Mouse (Mus musculus): ENCODE data around the gene Sirt2. TPM values are rescaled to one million over a fixed set of nuclear protein-coding genes. Genes with fewer than 3 reads are reported as not detected.

Sirt2 gene
- polyA plus RNA-seq, 1 experiment = 100.0 TPM

DNA sequence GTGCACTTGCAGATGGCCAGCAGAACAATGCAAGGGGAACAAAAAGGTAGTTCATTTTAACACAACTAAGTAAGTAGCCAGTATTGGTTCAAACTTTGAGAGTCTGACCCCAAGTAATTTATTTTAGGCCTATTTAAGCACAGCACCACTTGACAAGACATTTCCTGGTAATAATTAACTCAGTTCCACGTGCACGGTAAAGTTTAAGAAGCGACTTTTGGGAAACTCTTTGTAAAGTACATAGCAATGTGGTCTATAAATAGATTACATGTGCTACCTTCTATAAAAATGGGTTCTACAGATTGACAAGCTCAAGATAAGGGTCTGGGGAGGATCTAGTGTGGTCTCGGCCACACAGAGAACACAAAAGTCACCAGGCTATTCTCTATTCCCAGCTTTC is 37.2 kb downstream of the Sirt2 start:
- Histone ChIP-seq H3K79me2 (ENCODE audit: control insufficient read depth, insufficient read depth) (no peaks in the 10 kb centered on the region), H3K4me2 (ENCODE audit: low read depth) (no peak overlapping the region), H3ac (ENCODE audit: control insufficient read depth, insufficient read length) (no peak overlapping the region), H3K27me3 (ENCODE audit: control insufficient read depth, insufficient read depth, insufficient read length) (no peaks in the 10 kb centered on the region), H3K4me3 (no peak overlapping the region), H3K36me3 (ENCODE audit: control insufficient read depth, insufficient read depth) (no peaks in the 10 kb centered on the region)
- no peak for TF ChIP-seq TCF3 (IDR thresholded peaks at IDR 0.05; ENCODE audit: insufficient read length, low read depth)

DNA sequence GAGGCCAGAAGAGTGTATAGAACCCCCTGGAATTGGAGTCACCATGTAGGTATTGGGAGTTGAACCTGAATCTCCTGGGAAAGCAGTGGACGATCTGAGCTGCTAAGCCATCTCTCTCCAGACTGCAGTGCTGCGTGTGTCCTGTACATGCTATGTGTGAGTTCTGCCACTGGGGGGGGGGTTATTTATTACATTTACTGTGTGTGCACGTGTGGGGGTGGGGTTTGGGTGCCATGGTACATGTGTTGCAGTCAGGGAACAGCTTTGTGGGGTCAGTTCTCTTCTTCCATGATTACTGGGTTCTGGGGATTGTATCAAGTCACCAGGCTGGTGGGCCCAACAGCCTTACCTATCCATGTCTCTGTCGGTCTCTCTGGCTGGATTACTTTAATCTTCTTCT is 40.3 kb downstream of the Sirt2 start:
- H3K36me3 ChIP-seq (ENCODE audit: control insufficient read depth, insufficient read depth) = peaks cover 2% of the 10 kb centered on the region
- H3K4me3 ChIP-seq = no peak overlapping the region
- TF ChIP-seq E2F4 (IDR thresholded peaks at IDR 0.05; ENCODE audit: insufficient read depth) (no peak), POLR2AphosphoS2 (IDR thresholded peaks at IDR 0.05; ENCODE audit: insufficient read length, low read depth) (no peak), REST (IDR thresholded peaks at IDR 0.05; ENCODE audit: insufficient read depth, insufficient read length) (no peak), SRF (IDR thresholded peaks at IDR 0.05; ENCODE audit: control insufficient read depth, insufficient read length, low read depth) (no peak), TCF3 (IDR thresholded peaks at IDR 0.05; ENCODE audit: insufficient read length, low read depth) (no peak), MYOG (IDR thresholded peaks at IDR 0.05; ENCODE audit: control insufficient read depth in 1 of 3, insufficient read depth in 1 of 3, insufficient read length in 2 of 3, low read depth in 2 of 3) (no peak), MYOD1 (IDR thresholded peaks at IDR 0.05; ENCODE audit: control insufficient read depth in 1 of 3, insufficient read length in 2 of 3, low read depth in 2 of 3) (no peak), MAX (IDR thresholded peaks at IDR 0.05; ENCODE audit: low read depth) (no peak), TCF12 (IDR thresholded peaks at IDR 0.05; ENCODE audit: insufficient read depth, poor library complexity, severe bottlenecking) (no peak), USF1 (IDR thresholded peaks at IDR 0.05; ENCODE audit: low read depth) (no peak), POLR2A (IDR thresholded peaks at IDR 0.05; ENCODE audit: insufficient read length, low read depth) (no peak), CEBPB (IDR thresholded peaks at IDR 0.05; ENCODE audit: insufficient read depth, poor library complexity, severe bottlenecking) (no peak)
- no peak overlapping the region for H3ac ChIP-seq (ENCODE audit: control insufficient read depth, insufficient read length)
- no peak overlapping the region for H3K4me2 ChIP-seq (ENCODE audit: low read depth)
- peaks cover 6% of the 10 kb centered on the region for H3K79me2 ChIP-seq (ENCODE audit: control insufficient read depth, insufficient read depth)
- no peaks in the 10 kb centered on the region for H3K27me3 ChIP-seq (ENCODE audit: control insufficient read depth, insufficient read depth, insufficient read length)

DNA sequence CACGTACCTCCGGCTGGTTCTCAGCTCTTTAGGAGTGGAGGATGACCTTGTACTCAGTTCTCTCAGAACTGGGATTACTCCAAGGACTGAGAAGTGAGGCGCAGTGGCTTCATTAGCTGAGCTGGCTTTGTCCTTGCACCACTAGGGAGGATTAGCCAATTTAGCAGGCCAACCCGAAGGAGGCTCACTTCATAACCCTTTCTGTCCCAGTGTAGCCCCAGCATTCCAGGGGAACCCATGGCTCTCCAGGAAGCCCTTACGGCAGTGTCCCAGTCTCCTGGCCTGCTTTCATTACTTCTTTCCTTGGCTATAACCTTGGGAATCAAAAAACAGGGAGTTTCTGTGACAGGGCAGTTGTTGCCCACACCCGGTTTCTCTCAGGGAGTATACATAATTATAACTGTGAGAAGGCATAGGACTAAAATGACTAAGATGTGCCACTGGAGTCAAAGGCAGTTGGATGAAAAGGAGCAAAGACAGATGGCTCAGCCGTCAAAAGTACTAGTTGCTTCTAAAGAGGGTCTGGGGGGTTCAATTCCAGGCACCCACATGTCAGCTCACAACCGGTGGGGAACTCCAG is 41.2 kb downstream of the Sirt2 start:
- peaks cover 4% of the 10 kb centered on the region for H3K36me3 ChIP-seq (ENCODE audit: control insufficient read depth, insufficient read depth)
- peak overlapping the region; percentile 95 for H3ac ChIP-seq (ENCODE audit: control insufficient read depth, insufficient read length)
- H3K27me3 ChIP-seq (ENCODE audit: control insufficient read depth, insufficient read depth, insufficient read length) = no peaks in the 10 kb centered on the region
- H3K4me2 ChIP-seq (ENCODE audit: low read depth) = peak overlapping the region; percentile 99
- peak overlapping the region; percentile 67 for H3K4me3 ChIP-seq
- peaks cover 14% of the 10 kb centered on the region for H3K79me2 ChIP-seq (ENCODE audit: control insufficient read depth, insufficient read depth)
- TF ChIP-seq REST (IDR thresholded peaks at IDR 0.05; ENCODE audit: insufficient read depth, insufficient read length) (no peak), POLR2AphosphoS2 (IDR thresholded peaks at IDR 0.05; ENCODE audit: insufficient read length, low read depth) (no peak), MYOG (IDR thresholded peaks at IDR 0.05; ENCODE audit: control insufficient read depth in 1 of 3, insufficient read depth in 1 of 3, insufficient read length in 2 of 3, low read depth in 2 of 3) (no peak), MYOD1 (IDR thresholded peaks at IDR 0.05; ENCODE audit: control insufficient read depth in 1 of 3, insufficient read length in 2 of 3, low read depth in 2 of 3) (no peak), E2F4 (IDR thresholded peaks at IDR 0.05; ENCODE audit: insufficient read depth) (no peak), TCF12 (IDR thresholded peaks at IDR 0.05; ENCODE audit: insufficient read depth, poor library complexity, severe bottlenecking) (no peak), MAX (IDR thresholded peaks at IDR 0.05; ENCODE audit: low read depth) (no peak), SRF (IDR thresholded peaks at IDR 0.05; ENCODE audit: control insufficient read depth, insufficient read length, low read depth) (no peak), POLR2A (IDR thresholded peaks at IDR 0.05; ENCODE audit: insufficient read length, low read depth) (no peak), USF1 (IDR thresholded peaks at IDR 0.05; ENCODE audit: low read depth) (no peak), TCF3 (IDR thresholded peaks at IDR 0.05; ENCODE audit: insufficient read length, low read depth) (no peak), CEBPB (IDR thresholded peaks at IDR 0.05; ENCODE audit: insufficient read depth, poor library complexity, severe bottlenecking) (no peak)

DNA sequence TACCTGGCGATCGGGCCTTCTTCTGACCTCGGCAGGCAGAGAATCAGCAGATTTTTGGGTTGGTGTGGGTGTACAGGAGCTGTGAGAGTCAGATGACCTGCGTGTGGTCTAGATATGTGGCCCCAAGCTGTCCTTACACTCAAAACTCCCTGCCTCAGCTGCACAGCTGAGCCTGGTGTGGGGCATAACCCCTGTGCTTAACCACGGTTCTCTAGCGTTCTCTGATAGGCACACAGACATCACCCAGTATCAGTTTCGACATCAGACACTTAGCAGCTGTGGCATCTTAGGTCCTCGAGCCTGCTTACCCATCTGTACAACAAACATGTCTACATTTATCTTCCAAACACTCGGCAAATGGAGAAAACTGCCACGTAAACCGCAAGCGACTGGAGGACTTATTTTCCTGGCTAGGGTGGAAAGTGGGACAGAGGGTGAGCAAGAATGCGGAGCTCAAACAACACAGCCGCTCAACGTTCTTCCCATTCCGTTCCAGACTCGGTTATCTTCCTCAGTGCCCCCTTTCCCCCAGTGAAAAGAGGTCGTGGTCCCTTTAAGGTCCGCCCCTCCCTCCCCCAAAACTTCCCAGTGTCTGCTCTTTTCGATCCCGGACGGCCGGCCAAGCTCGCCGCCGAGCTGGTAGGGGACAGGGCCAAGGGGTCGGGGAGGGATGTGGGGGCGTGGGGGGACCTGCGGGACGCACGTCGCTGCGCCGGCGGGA is 41.8 kb downstream of the Sirt2 start, which contains the start of gene Hnrnpl:
Gene Hnrnpl, plus strand, starts transcription at position 321 of the 721 bp plus-strand sequence.
- TF ChIP-seq MAX (IDR thresholded peaks at IDR 0.05; ENCODE audit: low read depth) = no peak
- TF ChIP-seq POLR2AphosphoS2 (IDR thresholded peaks at IDR 0.05; ENCODE audit: insufficient read length, low read depth) = peak; percentile 56
- TF ChIP-seq CEBPB (IDR thresholded peaks at IDR 0.05; ENCODE audit: insufficient read depth, poor library complexity, severe bottlenecking) = no peak; the same call in 1 of the 2 replicates
- no peak for TF ChIP-seq REST (IDR thresholded peaks at IDR 0.05; ENCODE audit: insufficient read depth, insufficient read length)
- TF ChIP-seq TCF12 (IDR thresholded peaks at IDR 0.05; ENCODE audit: insufficient read depth, poor library complexity, severe bottlenecking) = no peak
- TF ChIP-seq SRF (IDR thresholded peaks at IDR 0.05; ENCODE audit: control insufficient read depth, insufficient read length, low read depth) = no peak
- no peak for TF ChIP-seq USF1 (IDR thresholded peaks at IDR 0.05; ENCODE audit: low read depth)
- peak; percentile 64 for TF ChIP-seq POLR2A (IDR thresholded peaks at IDR 0.05; ENCODE audit: insufficient read length, low read depth)
- peak; percentile 41 to 88 (median 51) for TF ChIP-seq MYOG (IDR thresholded peaks at IDR 0.05; ENCODE audit: control insufficient read depth in 1 of 3, insufficient read depth in 1 of 3, insufficient read length in 2 of 3, low read depth in 2 of 3)
- peak in 2 of 3 experiments; percentile 75 to 86 for TF ChIP-seq MYOD1 (IDR thresholded peaks at IDR 0.05; ENCODE audit: control insufficient read depth in 1 of 3, insufficient read length in 2 of 3, low read depth in 2 of 3)
- no peaks in the 10 kb centered on the region for H3K27me3 ChIP-seq (ENCODE audit: control insufficient read depth, insufficient read depth, insufficient read length)
- peak within 1 kb of the TSS; percentile 95 for H3ac ChIP-seq (ENCODE audit: control insufficient read depth, insufficient read length)
- peaks cover 10% of the 10 kb centered on the region for H3K36me3 ChIP-seq (ENCODE audit: control insufficient read depth, insufficient read depth)
- H3K4me3 ChIP-seq = peak within 1 kb of the TSS; percentile 67
- peak within 1 kb of the TSS; percentile 99 for H3K4me2 ChIP-seq (ENCODE audit: low read depth)
- H3K79me2 ChIP-seq (ENCODE audit: control insufficient read depth, insufficient read depth) = peaks cover 21% of the 10 kb centered on the region

Measured in myocyte (in vitro differentiated cells).